Mouse (Mus musculus) forebrain, embryonic 13.5 days (tissue): ENCODE measurements around the gene Gm10840. TPM values are rescaled to one million over a fixed set of nuclear protein-coding genes. Genes with fewer than 3 reads are reported as not detected.

Experiments
- ATAC-seq: fragments of 200-750 bp; cut with Nextera tagmentation; 2 replicates; pipeline ENCODE4 v1.8.0; 2017
- H3K27ac ChIP-seq: fragments of 300-500 bp; sonication (generic); 2 replicates; pipeline ENCODE4 v1.5.1; 2015; ENCODE audit warnings: inconsistent platforms, mild to moderate bottlenecking, moderate library complexity
- H3K27me3 ChIP-seq: fragments of 300-500 bp; sonication (generic); 2 replicates; pipeline ENCODE4 v1.6.1; 2015; ENCODE audit warnings: mild to moderate bottlenecking, inconsistent platforms
- H3K36me3 ChIP-seq: fragments of 300-500 bp; sonication (generic); 2 replicates; pipeline ENCODE4 v1.6.1; 2015; ENCODE audit warnings: mild to moderate bottlenecking, inconsistent platforms; ENCODE audit not compliant: poor library complexity, severe bottlenecking
- H3K4me1 ChIP-seq: fragments of 300-500 bp; sonication (generic); 2 replicates; pipeline ENCODE4 v1.6.1; 2015; ENCODE audit warnings: inconsistent platforms
- H3K4me2 ChIP-seq: fragments of 300-500 bp; sonication (generic); 2 replicates; pipeline ENCODE4 v1.6.1; 2015; ENCODE audit warnings: inconsistent platforms, mild to moderate bottlenecking, moderate library complexity
- H3K4me3 ChIP-seq: fragments of 300-500 bp; sonication (generic); 2 replicates; pipeline ENCODE4 v1.5.1; 2015; ENCODE audit warnings: mild to moderate bottlenecking, inconsistent platforms
- H3K9ac ChIP-seq: fragments of 300-500 bp; sonication (generic); 2 replicates; pipeline ENCODE4 v1.6.1; 2015; ENCODE audit warnings: mild to moderate bottlenecking, inconsistent platforms
- H3K9me3 ChIP-seq: fragments of 300-500 bp; sonication (generic); replicated peaks from 2 replicates; pipeline ENCODE4 v1.6.1; 2016; ENCODE audit warnings: inconsistent platforms
- WGBS: fragments of 180-500 bp; shearing (Covaris S2); methylation state at CpG from one replicate; pipeline ENCODE4 v1.1.7; 2015; 5-methylcytosine and 5-hydroxymethylcytosine counted together
- polyA plus RNA-seq: library from polyadenylated mRNA; unstranded; fragments of >200 nt; fragmentation: Nextera tagmentation; extraction: Ambion mirVana; gene quantifications from 2 replicates; pipeline ENCODE4 v1.2.1, GENCODE M21; 2015

Gm10840 gene
- polyA plus RNA-seq, 1 experiment from 2014 or later: not detected

- Histone ChIP-seq H3K27me3 (no peaks in the 10 kb centered on the region), H3K9me3 (no peaks in the 10 kb centered on the region), H3K9ac (no peak overlapping the region), H3K4me3 (no peak overlapping the region), H3K4me1 (peaks cover 4% of the 10 kb centered on the region; the same call in 1 of the 2 replicates), H3K4me2 (no peak overlapping the region), H3K27ac (no peak overlapping the region), H3K36me3 (peaks cover 98% of the 10 kb centered on the region)
- ATAC-seq: no peak
- WGBS: 82% methylated on average over 8 of the region's 8 CpGs
These were observed 8.5 kb upstream of the Gm10840 start for GRCm38 (mm10) chr11:106152132-106152531.

GRCm38 (mm10) chr11:106154091-106154490 lies 6.6 kb upstream of the Gm10840 start:
- WGBS: 80% methylated on average over 5 of the region's 5 CpGs
- H3K4me1 ChIP-seq: peaks cover 23% of the 10 kb centered on the region
- H3K4me3 ChIP-seq: no peak overlapping the region
- no peak overlapping the region for H3K9ac ChIP-seq
- H3K27me3 ChIP-seq: no peaks in the 10 kb centered on the region
- no peak overlapping the region for H3K4me2 ChIP-seq
- H3K9me3 ChIP-seq: no peaks in the 10 kb centered on the region
- no peak overlapping the region for H3K27ac ChIP-seq
- H3K36me3 ChIP-seq: peaks cover 96% of the 10 kb centered on the region
- ATAC-seq: no peak

GRCm38 (mm10) chr11:106154770-106155169 lies 5.9 kb upstream of the Gm10840 start:
- no peak overlapping the region for H3K4me2 ChIP-seq
- no peak overlapping the region for H3K9ac ChIP-seq
- H3K4me3 ChIP-seq: no peak overlapping the region
- ATAC-seq: no peak
- H3K27me3 ChIP-seq: no peaks in the 10 kb centered on the region
- no peak overlapping the region for H3K27ac ChIP-seq
- H3K4me1 ChIP-seq: peaks cover 26% of the 10 kb centered on the region
- H3K36me3 ChIP-seq: peaks cover 89% of the 10 kb centered on the region
- no peaks in the 10 kb centered on the region for H3K9me3 ChIP-seq
- 70% methylated on average over 2 of the region's 2 CpGs for WGBS

GRCm38 (mm10) chr11:106155761-106156160 lies 4.9 kb upstream of the Gm10840 start:
- ATAC-seq: no peak
- Histone ChIP-seq H3K27ac (no peak overlapping the region; the same call in 1 of the 2 replicates), H3K4me3 (no peak overlapping the region), H3K36me3 (peaks cover 79% of the 10 kb centered on the region), H3K4me1 (peaks cover 27% of the 10 kb centered on the region), H3K4me2 (no peak overlapping the region), H3K9ac (no peak overlapping the region), H3K9me3 (no peaks in the 10 kb centered on the region), H3K27me3 (no peaks in the 10 kb centered on the region)
- 77% methylated on average over 3 of the region's 3 CpGs for WGBS

- H3K9me3 ChIP-seq: no peaks in the 10 kb centered on the region
- H3K27me3 ChIP-seq: no peaks in the 10 kb centered on the region
- H3K4me1 ChIP-seq: peaks cover 32% of the 10 kb centered on the region
- no peak overlapping the region for H3K9ac ChIP-seq
- no peak for ATAC-seq
- peaks cover 74% of the 10 kb centered on the region for H3K36me3 ChIP-seq
- H3K27ac ChIP-seq: 0 out of 2 replicates have a peak overlapping the region, but pooled peaks have one; percentile 2
- 89% methylated on average over 1 of the region's 1 CpGs for WGBS
- H3K4me3 ChIP-seq: no peak overlapping the region
- no peak overlapping the region for H3K4me2 ChIP-seq
These were observed 4.4 kb upstream of the Gm10840 start for GRCm38 (mm10) chr11:106156257-106156656.

GRCm38 (mm10) chr11:106157154-106157553 lies 3.5 kb upstream of the Gm10840 start:
- ATAC-seq: no peak

GRCm38 (mm10) chr11:106158081-106158929 lies 2.3 kb upstream of the Gm10840 start:
- Histone ChIP-seq H3K4me3 (peak overlapping the region; percentile 85), H3K4me2 (peak overlapping the region; percentile 97), H3K36me3 (peaks cover 61% of the 10 kb centered on the region), H3K4me1 (peaks cover 38% of the 10 kb centered on the region), H3K9me3 (no peaks in the 10 kb centered on the region), H3K27me3 (no peaks in the 10 kb centered on the region), H3K27ac (peak overlapping the region; percentile 99), H3K9ac (peak overlapping the region; percentile 97)
- 54% methylated on average over 14 of the region's 14 CpGs for WGBS
- no peak for ATAC-seq

More at GRCm38 (mm10) chr11:106157154-106157553, 3.5 kb upstream of the Gm10840 start:
- H3K4me1 ChIP-seq: peaks cover 38% of the 10 kb centered on the region
- H3K27me3 ChIP-seq: no peaks in the 10 kb centered on the region
- H3K27ac ChIP-seq: 0 out of 2 replicates have a peak overlapping the region, but pooled peaks have one; percentile 99
- H3K9me3 ChIP-seq: no peaks in the 10 kb centered on the region
- H3K4me2 ChIP-seq: no peak overlapping the region
- 92% methylated on average over 7 of the region's 7 CpGs for WGBS
- peaks cover 65% of the 10 kb centered on the region for H3K36me3 ChIP-seq
- H3K4me3 ChIP-seq: no peak overlapping the region
- no peak overlapping the region for H3K9ac ChIP-seq

GRCm38 (mm10) chr11:106158930-106159215 lies 1.8 kb upstream of the Gm10840 start:
- 36% methylated on average over 9 of the region's 9 CpGs for WGBS

GRCm38 (mm10) chr11:106159216-106159920 lies 1.3 kb upstream of the Gm10840 start:
- ATAC-seq: peak; percentile 60
- H3K36me3 ChIP-seq: peaks cover 61% of the 10 kb centered on the region
- peak overlapping the region; percentile 97 for H3K9ac ChIP-seq

More at GRCm38 (mm10) chr11:106158930-106159215, 1.8 kb upstream of the Gm10840 start:
- H3K4me1 ChIP-seq: peaks cover 38% of the 10 kb centered on the region
- ATAC-seq: 0 out of 2 replicates have a peak, but pooled peaks have one; percentile 3
- peak overlapping the region; percentile 97 for H3K4me2 ChIP-seq
- H3K4me3 ChIP-seq: peak overlapping the region; percentile 85
- no peaks in the 10 kb centered on the region for H3K9me3 ChIP-seq
- peak overlapping the region; percentile 97 for H3K9ac ChIP-seq
- H3K27ac ChIP-seq: peak overlapping the region; percentile 99
- H3K27me3 ChIP-seq: no peaks in the 10 kb centered on the region
- peaks cover 61% of the 10 kb centered on the region for H3K36me3 ChIP-seq

GRCm38 (mm10) chr11:106159921-106160840 lies 469 bp upstream of the Gm10840 start:
- under 1% methylated on average over 66 of the region's 106 CpGs for whole genome bisulfite sequencing
- Histone ChIP-seq H3K9ac (peak overlapping the region; percentile 97), H3K4me2 (peak overlapping the region; percentile 97), H3K27ac (peak overlapping the region; percentile 99), H3K36me3 (peaks cover 61% of the 10 kb centered on the region), H3K4me3 (peak overlapping the region; percentile 85), H3K9me3 (no peaks in the 10 kb centered on the region), H3K27me3 (no peaks in the 10 kb centered on the region), H3K4me1 (peaks cover 38% of the 10 kb centered on the region)
- ATAC-seq: peak; percentile 74

More at GRCm38 (mm10) chr11:106159216-106159920, 1.3 kb upstream of the Gm10840 start:
- Histone ChIP-seq H3K27me3 (no peaks in the 10 kb centered on the region), H3K4me3 (peak overlapping the region; percentile 85), H3K27ac (peak overlapping the region; percentile 99), H3K4me2 (peak overlapping the region; percentile 97), H3K4me1 (peaks cover 38% of the 10 kb centered on the region), H3K9me3 (no peaks in the 10 kb centered on the region)
- WGBS: under 1% methylated on average over 25 of the region's 25 CpGs

GRCm38 (mm10) chr11:106162237-106162636 lies 1.6 kb downstream of the Gm10840 start:
- Histone ChIP-seq H3K9me3 (no peaks in the 10 kb centered on the region), H3K9ac (no peak overlapping the region), H3K27me3 (no peaks in the 10 kb centered on the region), H3K36me3 (peaks cover 57% of the 10 kb centered on the region), H3K4me1 (peaks cover 33% of the 10 kb centered on the region), H3K27ac (no peak overlapping the region; the same call in 1 of the 2 replicates), H3K4me2 (no peak overlapping the region), H3K4me3 (no peak overlapping the region)
- no peak for ATAC-seq
- whole genome bisulfite sequencing: 98% methylated on average over 2 of the region's 2 CpGs
